Mouse (Mus musculus) olfactory bulb, adult 2 months (tissue): ENCODE data around the gene Wdfy2. TPM values are rescaled to one million over a fixed set of nuclear protein-coding genes. Genes with fewer than 3 reads are reported as not detected.
A peak's percentile ranks its signal among the peaks of the same experiment; 100 is the strongest.
"Not testable (repeated sequence)": the region's sequence is repeated elsewhere in the genome, so short reads cannot be mapped to it uniquely, and the experiment has no call there.

Source experiments
- H3K27ac ChIP-seq: fragments of 200-500 bp; 2 replicates; pipeline ENCODE4 v1.5.1; 2012; ENCODE audit warnings: low read depth, low read length; ENCODE audit not compliant: insufficient read depth
- H3K4me1 ChIP-seq: fragments of 200-500 bp; 2 replicates; pipeline ENCODE4 v1.6.1; 2012; ENCODE audit warnings: low read length; ENCODE audit not compliant: control insufficient read depth, insufficient read depth
- H3K4me3 ChIP-seq: fragments of 200-500 bp; 2 replicates; pipeline ENCODE4 v1.5.1; 2012; ENCODE audit warnings: mild to moderate bottlenecking, low read depth, low read length, moderate library complexity; ENCODE audit not compliant: insufficient read depth
- CTCF ChIP-seq: fragments of 200-500 bp; IDR thresholded peaks from 2 replicates; pipeline ENCODE4 v1.5.1; 2012; ENCODE audit warnings: low read depth, mild to moderate bottlenecking, low read length, moderate library complexity; ENCODE audit not compliant: insufficient read depth
- POLR2A ChIP-seq: fragments of 200-500 bp; IDR thresholded peaks from 2 replicates; pipeline ENCODE4 v1.6.1; 2012; ENCODE audit warnings: mild to moderate bottlenecking, low read depth, low read length, moderate library complexity; ENCODE audit not compliant: insufficient read depth
- WGBS: fragments of 180-500 bp; shearing (Covaris S2); methylation state at CpG from one replicate; pipeline ENCODE4 v1.1.7; 2018; 5-methylcytosine and 5-hydroxymethylcytosine counted together
- polyA plus RNA-seq: library from polyadenylated mRNA; stranded (reverse); fragments of >200 nt; gene quantifications from 2 replicates; pipeline ENCODE4 v1.2.4, GENCODE M21; 2012; ENCODE audit warnings: low replicate concordance; ENCODE audit not compliant: missing spikeins, insufficient read depth, insufficient read length

Wdfy2 gene
- polyA plus RNA-seq, 1 experiment: not detected

GRCm38 (mm10) chr14:62882061-62882614 lies 44.7 kb downstream of the Wdfy2 start:
- Histone ChIP-seq H3K4me3 (no peak overlapping the region), H3K4me1 (peaks cover 33% of the 10 kb centered on the region), H3K27ac (peak overlapping the region; percentile 19; the same call in 1 of the 2 replicates)
- WGBS: 27% methylated on average over 4 of the region's 4 CpGs
- TF ChIP-seq CTCF: no peak
- TF ChIP-seq POLR2A: no peak

- 29% methylated on average over 1 of the region's 1 CpGs for WGBS
- no peak for TF ChIP-seq CTCF
- no peak for TF ChIP-seq POLR2A
- Histone ChIP-seq H3K27ac (no peak overlapping the region), H3K4me1 (peaks cover 26% of the 10 kb centered on the region), H3K4me3 (no peak overlapping the region)
Measured at GRCm38 (mm10) chr14:62883551-62883950, 46.1 kb downstream of the Wdfy2 start.

GRCm38 (mm10) chr14:62884171-62884570 lies 46.7 kb downstream of the Wdfy2 start:
- 77% methylated on average over 5 of the region's 5 CpGs for WGBS
- Histone ChIP-seq H3K27ac (no peak overlapping the region), H3K4me1 (peaks cover 20% of the 10 kb centered on the region), H3K4me3 (no peak overlapping the region)
- TF ChIP-seq CTCF (no peak), POLR2A (no peak)

- Histone ChIP-seq H3K4me1 (peaks cover 18% of the 10 kb centered on the region), H3K4me3 (no peak overlapping the region), H3K27ac (no peak overlapping the region)
- WGBS: 100% methylated on average over 1 of the region's 1 CpGs
- no peak for TF ChIP-seq POLR2A
- no peak for TF ChIP-seq CTCF
Measured at GRCm38 (mm10) chr14:62884639-62885038, 47.2 kb downstream of the Wdfy2 start.

GRCm38 (mm10) chr14:62885146-62885545 lies 47.7 kb downstream of the Wdfy2 start:
- 96% methylated on average over 2 of the region's 2 CpGs for WGBS
- no peak overlapping the region for H3K4me3 ChIP-seq
- peaks cover 18% of the 10 kb centered on the region for H3K4me1 ChIP-seq
- TF ChIP-seq CTCF: no peak
- TF ChIP-seq POLR2A: no peak
- no peak overlapping the region for H3K27ac ChIP-seq

- no peak for TF ChIP-seq CTCF
- TF ChIP-seq POLR2A: no peak
- no peak overlapping the region for H3K27ac ChIP-seq
- WGBS: 69% methylated on average over 3 of the region's 3 CpGs
- H3K4me3 ChIP-seq: no peak overlapping the region
- H3K4me1 ChIP-seq: peaks cover 5% of the 10 kb centered on the region; the same call in 1 of the 2 replicates
Measured at GRCm38 (mm10) chr14:62891401-62891800, 53.9 kb downstream of the Wdfy2 start.

- WGBS: 76% methylated on average over 8 of the region's 8 CpGs
- Histone ChIP-seq H3K4me1 (peaks cover 5% of the 10 kb centered on the region; the same call in 1 of the 2 replicates), H3K4me3 (no peak overlapping the region), H3K27ac (no peak overlapping the region)
- no peak for TF ChIP-seq POLR2A
- no peak for TF ChIP-seq CTCF
Measured at GRCm38 (mm10) chr14:62892771-62893641, 55.5 kb downstream of the Wdfy2 start.

- WGBS: 86% methylated on average over 5 of the region's 5 CpGs
- not testable (repeated sequence) for H3K4me1 ChIP-seq, H3K4me3 ChIP-seq, H3K27ac ChIP-seq
Measured at GRCm38 (mm10) chr14:62893642-62894180, 56.2 kb downstream of the Wdfy2 start.

GRCm38 (mm10) chr14:62894924-62895840 lies 57.7 kb downstream of the Wdfy2 start:
- WGBS: 92% methylated on average over 8 of the region's 8 CpGs
- H3K4me1 ChIP-seq: peaks cover 5% of the 10 kb centered on the region; the same call in 1 of the 2 replicates
- no peak for TF ChIP-seq POLR2A
- TF ChIP-seq CTCF: no peak
- no peak overlapping the region for H3K27ac ChIP-seq
- H3K4me3 ChIP-seq: no peak overlapping the region
